Comparison of ENCODE assay signal across 8 mouse cellular contexts in the genomic region with DNA sequence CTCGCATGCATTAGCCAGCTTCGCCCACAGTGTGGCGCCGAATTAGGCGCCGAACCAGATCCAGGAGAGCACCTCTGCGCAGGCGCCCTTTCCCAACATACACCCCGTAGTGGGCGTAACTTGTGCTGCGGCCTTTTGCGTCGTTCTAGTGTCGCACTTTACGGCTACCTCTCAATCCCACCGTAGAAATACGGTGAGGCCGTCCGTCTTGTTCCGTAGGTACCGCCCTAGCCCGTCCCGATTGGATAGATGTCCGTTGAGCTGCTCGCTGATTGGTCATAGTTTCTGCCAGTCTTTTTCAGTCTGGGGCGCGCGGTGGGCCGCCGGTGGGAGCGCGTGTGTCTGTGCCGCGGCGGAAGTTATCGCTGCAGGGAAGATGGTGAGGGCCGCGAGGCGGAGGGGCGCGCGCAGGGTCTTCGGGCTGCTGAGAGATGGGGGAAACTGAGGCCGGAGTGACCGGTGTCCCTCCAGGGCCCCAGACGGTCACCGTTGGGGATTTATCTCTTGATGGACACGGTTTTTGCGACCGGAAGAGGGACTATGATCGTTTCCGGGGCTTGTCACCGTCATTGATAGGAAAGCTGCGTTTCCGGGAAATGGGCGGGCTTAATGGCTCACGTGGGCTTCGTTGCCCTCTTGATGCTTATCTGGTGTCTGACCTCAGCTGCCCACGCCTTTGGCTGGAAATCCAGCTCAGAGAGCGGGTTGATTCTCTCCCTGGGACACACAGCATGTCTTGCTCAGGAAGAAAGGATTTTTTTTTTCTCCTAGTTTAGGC. TPM values are rescaled to one million over a fixed set of nuclear protein-coding genes. Genes with fewer than 3 reads are reported as not detected.
DNase-seq lines count a peak whose midpoint lies in the region; ATAC-seq and TF ChIP-seq lines count a peak whose summit lies in the region.

TSS of gene Lsm4 (plus strand) at position 170 of the 778 bp plus-strand sequence.

- peak; percentile 93 for ATAC-seq in heart, embryonic 11.5 days (replicated peaks; ENCODE audit: insufficient number of reproducible peaks, low FRiP score, low TSS enrichment)
- ATAC-seq in kidney, embryonic 16.5 days (ENCODE audit: low FRiP score, low TSS enrichment), result peak; percentile 97

- WGBS in heart, embryonic 11.5 days (ENCODE audit: insufficient replicate concordance), result under 1% methylated on average over 60 of the region's 60 CpGs
- under 1% methylated on average over 60 of the region's 60 CpGs for WGBS in kidney, embryonic 16.5 days
- under 1% methylated on average over 60 of the region's 60 CpGs for WGBS in liver, adult 2 months

- H3K27me3 ChIP-seq in C2C12 (ENCODE audit: control insufficient read depth, insufficient read depth, insufficient read length) (no peaks in the 10 kb centered on the region), myocyte (ENCODE audit: control insufficient read depth, insufficient read depth, insufficient read length) (no peaks in the 10 kb centered on the region)
- no peaks in the 10 kb centered on the region for H3K27me3 ChIP-seq in erythroblast, embryonic 14.5 days (ENCODE audit: control insufficient read depth)
- no peaks in the 10 kb centered on the region for H3K27me3 ChIP-seq in heart, embryonic 11.5 days (ENCODE audit: control insufficient read depth, insufficient read depth, low read length)
- H3K27me3 ChIP-seq in kidney, embryonic 16.5 days (ENCODE audit: insufficient read depth, low read length), result no peaks in the 10 kb centered on the region
- H3K27me3 ChIP-seq in liver, adult 2 months (ENCODE audit: control insufficient read depth, insufficient read depth, low read length), result no peaks in the 10 kb centered on the region
- H3K27me3 ChIP-seq in splenic B cell, adult 2 months (ENCODE audit: control insufficient read depth, insufficient read depth, low read length, poor library complexity, severe bottlenecking), result no peaks in the 10 kb centered on the region

- peaks cover 13% of the 10 kb centered on the region for H3K36me3 ChIP-seq in C2C12 (ENCODE audit: control insufficient read depth, insufficient read depth)
- peaks cover 36% of the 10 kb centered on the region for H3K36me3 ChIP-seq in erythroblast, embryonic 14.5 days (ENCODE audit: control insufficient read depth)
- H3K36me3 ChIP-seq in heart, embryonic 11.5 days (ENCODE audit: control insufficient read depth, insufficient read depth, low read length), result peaks cover 2% of the 10 kb centered on the region; the same call in 1 of the 2 replicates
- peaks cover 4% of the 10 kb centered on the region for H3K36me3 ChIP-seq in kidney, embryonic 16.5 days (ENCODE audit: insufficient read depth, low read length)
- H3K36me3 ChIP-seq in liver, adult 2 months (ENCODE audit: control insufficient read depth, insufficient read depth, low read length), result no peaks in the 10 kb centered on the region
- no peaks in the 10 kb centered on the region for H3K36me3 ChIP-seq in myocyte (ENCODE audit: control insufficient read depth, insufficient read depth)
- H3K36me3 ChIP-seq in splenic B cell, adult 2 months (ENCODE audit: control insufficient read depth, insufficient read depth, low read length, poor library complexity, severe bottlenecking), result peaks cover 4% of the 10 kb centered on the region

- TF ChIP-seq POLR2A in brain, embryonic 14.5 days (IDR thresholded peaks at IDR 0.05; ENCODE audit: borderline replicate concordance, extremely low read depth, insufficient read depth, insufficient read length, poor library complexity, severe bottlenecking), result peak; percentile 66; the same call in 1 of the 2 replicates
- 0 out of 2 replicates have a peak, but pooled peaks have one; percentile 37 for TF ChIP-seq POLR2A in liver, adult 2 months (IDR thresholded peaks at IDR 0.05; ENCODE audit: extremely low read depth, insufficient read depth, low read length)
- TF ChIP-seq POLR2A in myocyte (IDR thresholded peaks at IDR 0.05; ENCODE audit: insufficient read length, low read depth), result peak; percentile 57

- H3K4me1 ChIP-seq in erythroblast, embryonic 14.5 days (ENCODE audit: control insufficient read depth), result peaks cover 61% of the 10 kb centered on the region
- peaks cover 17% of the 10 kb centered on the region for H3K4me1 ChIP-seq in heart, embryonic 11.5 days (ENCODE audit: control insufficient read depth, insufficient read depth, low read length)
- peaks cover 46% of the 10 kb centered on the region for H3K4me1 ChIP-seq in kidney, embryonic 16.5 days (ENCODE audit: insufficient read depth, low read length)
- H3K4me1 ChIP-seq in liver, adult 2 months (ENCODE audit: control insufficient read depth, insufficient read depth, low read length), result peaks cover 7% of the 10 kb centered on the region

- peak within 1 kb of the TSS; percentile 44 for H3K4me3 ChIP-seq in C2C12 (ENCODE audit: insufficient read depth, poor library complexity, severe bottlenecking)
- peak within 1 kb of the TSS; percentile 86 for H3K4me3 ChIP-seq in erythroblast, embryonic 14.5 days (replicated peaks)
- peak within 1 kb of the TSS; percentile 74 for H3K4me3 ChIP-seq in heart, embryonic 11.5 days (ENCODE audit: low read depth, low read length)
- peak within 1 kb of the TSS; percentile 61 for H3K4me3 ChIP-seq in kidney, embryonic 16.5 days (ENCODE audit: low read length)
- H3K4me3 ChIP-seq in liver, adult 2 months (ENCODE audit: insufficient read depth, low read depth, low read length), result peak within 1 kb of the TSS; percentile 66
- peak within 1 kb of the TSS; percentile 23 for H3K4me3 ChIP-seq in myocyte

- peak within 1 kb of the TSS; percentile 79 for H3ac ChIP-seq in C2C12 (ENCODE audit: control insufficient read depth, insufficient read length, low read depth)
- peak within 1 kb of the TSS; percentile 70 for H3ac ChIP-seq in myocyte (ENCODE audit: control insufficient read depth, insufficient read length)

- peak; percentile 100 for DNase-seq in brain, embryonic 14.5 days (ENCODE audit: low read depth)
- peak; percentile 98 for DNase-seq in liver, adult 2 months (ENCODE audit: extremely low read depth, low read depth, low spot score)
- peak; percentile 99 for DNase-seq in splenic B cell, adult 2 months (ENCODE audit: low read depth, low spot score)

- H3K9ac ChIP-seq in heart, embryonic 11.5 days (ENCODE audit: low read depth, low read length), result peak within 1 kb of the TSS; percentile 84
- H3K9ac ChIP-seq in kidney, embryonic 16.5 days (replicated peaks; ENCODE audit: low read length), result peak within 1 kb of the TSS; percentile 74
- peak within 1 kb of the TSS; percentile 79 for H3K9ac ChIP-seq in liver, adult 2 months (ENCODE audit: low read depth, low read length)

- peaks cover 19% of the 10 kb centered on the region for H3K79me3 ChIP-seq in C2C12 (ENCODE audit: low read depth)

- peaks cover 31% of the 10 kb centered on the region for H3K79me2 ChIP-seq in C2C12 (ENCODE audit: control insufficient read depth, insufficient read depth)
- no peaks in the 10 kb centered on the region for H3K79me2 ChIP-seq in liver, adult 2 months (ENCODE audit: control insufficient read depth, insufficient read depth, low read length)
- H3K79me2 ChIP-seq in myocyte (ENCODE audit: control insufficient read depth, insufficient read depth), result peaks cover 29% of the 10 kb centered on the region

- H3K9me3 ChIP-seq in erythroblast, embryonic 14.5 days (ENCODE audit: control insufficient read depth, low read length), result peaks cover 6% of the 10 kb centered on the region
- no peaks in the 10 kb centered on the region for H3K9me3 ChIP-seq in heart, embryonic 11.5 days (replicated peaks; ENCODE audit: control insufficient read depth, low read length)
- no peaks in the 10 kb centered on the region for H3K9me3 ChIP-seq in kidney, embryonic 16.5 days (ENCODE audit: low read length)

- H3K4me2 ChIP-seq in heart, embryonic 11.5 days, result peak within 1 kb of the TSS; percentile 79
- H3K4me2 ChIP-seq in kidney, embryonic 16.5 days (replicated peaks; ENCODE audit: low read depth, low read length), result peak within 1 kb of the TSS; percentile 72
- H3K4me2 ChIP-seq in myocyte (ENCODE audit: low read depth), result peak within 1 kb of the TSS; percentile 90

- H3K27ac ChIP-seq in heart, embryonic 11.5 days (ENCODE audit: low read depth, low read length), result peak within 1 kb of the TSS; percentile 96
- peak within 1 kb of the TSS; percentile 91 for H3K27ac ChIP-seq in kidney, embryonic 16.5 days (ENCODE audit: low read length)
- H3K27ac ChIP-seq in liver, adult 2 months (replicated peaks; ENCODE audit: insufficient read depth, low read depth, low read length), result peak within 1 kb of the TSS; percentile 92

- TF ChIP-seq CTCF in C2C12 (IDR thresholded peaks at IDR 0.05; ENCODE audit: control insufficient read depth, insufficient read depth, insufficient read length), result peak; percentile 72
- TF ChIP-seq CTCF in brain, embryonic 14.5 days (IDR thresholded peaks at IDR 0.05; ENCODE audit: borderline replicate concordance, extremely low read depth, insufficient read depth, insufficient read length), result peak; percentile 87
- TF ChIP-seq CTCF in liver, adult 2 months (IDR thresholded peaks at IDR 0.05; ENCODE audit: low read depth, low read length), result peak; percentile 93

TF ChIP-seq in C2C12, 6 proteins besides CTCF, POLR2A, EP300 and RAD21:
- peak; percentile 98 for TF ChIP-seq USF1 (IDR thresholded peaks at IDR 0.05; ENCODE audit: low read depth)
- peak; percentile 72 for TF ChIP-seq MAX (IDR thresholded peaks at IDR 0.05)
- TF ChIP-seq CEBPB (IDR thresholded peaks at IDR 0.05; ENCODE audit: low read depth), result no peak

TF ChIP-seq in myocyte, 11 proteins besides CTCF, POLR2A, EP300 and RAD21 (continues in another document):
- TF ChIP-seq POLR2AphosphoS2 (IDR thresholded peaks at IDR 0.05; ENCODE audit: insufficient read length, low read depth) (no peak), CEBPB (IDR thresholded peaks at IDR 0.05; ENCODE audit: insufficient read depth, poor library complexity, severe bottlenecking) (no peak), USF1 (IDR thresholded peaks at IDR 0.05; ENCODE audit: low read depth) (peak; percentile 98), TCF12 (IDR thresholded peaks at IDR 0.05; ENCODE audit: insufficient read depth, poor library complexity, severe bottlenecking) (no peak), REST (IDR thresholded peaks at IDR 0.05; ENCODE audit: insufficient read depth, insufficient read length) (no peak), MAX (IDR thresholded peaks at IDR 0.05; ENCODE audit: low read depth) (no peak), E2F4 (IDR thresholded peaks at IDR 0.05; ENCODE audit: insufficient read depth) (peak; percentile 77), TCF3 (IDR thresholded peaks at IDR 0.05; ENCODE audit: insufficient read length, low read depth) (no peak), MYOG (IDR thresholded peaks at IDR 0.05; ENCODE audit: control insufficient read depth in 1 of 3, insufficient read depth in 1 of 3, insufficient read length in 2 of 3, low read depth in 2 of 3) (peak in 1 of 3 experiments; percentile 5)

RNA-seq across cellular contexts. Expression of gene Lsm4, which starts in this region (rescaled TPM):
- polyA plus RNA-seq in C2C12 (2012; fragmentation: generic; extraction: Trizol), result 300 TPM
- 159 and 208 TPM in 2 replicates for polyA plus RNA-seq in brain, embryonic 14.5 days (2012; rRNA removed)
- 70.4 and 88.0 TPM in 2 replicates for polyA plus RNA-seq in erythroblast, embryonic 14.5 days (2012)
- polyA plus RNA-seq in heart, embryonic 11.5 days (2014; fragmentation: Nextera tagmentation; extraction: Ambion mirVana), result 296 and 308 TPM in 2 replicates
- 272 and 281 TPM in 2 replicates for polyA plus RNA-seq in kidney, embryonic 16.5 days (2015; fragmentation: Nextera tagmentation; extraction: Ambion mirVana)
- total RNA-seq in liver, adult 2 months (2014; rRNA removed), result 30.8 and 35.4 TPM in 2 replicates
- polyA plus RNA-seq in liver, adult 2 months (2012; rRNA removed), result 35.4 and 51.8 TPM in 2 replicates
- polyA plus RNA-seq in myocyte (2012; fragmentation: generic; extraction: Trizol), result 178 TPM

Comparison
In these comparisons a context has a peak if more than half of its experiments do, and no peak if none do; other contexts are left out.
1. Peak in every context shown above with its lines: DNase-seq, ATAC-seq, H3K4me3 ChIP-seq and H3K27ac ChIP-seq.
2. H3K4me3 ChIP-seq: peak in every context shown above with its lines; median percentile 86 in erythroblast, embryonic 14.5 days; 74 in heart, embryonic 11.5 days; 66 in liver, adult 2 months; 61 in kidney, embryonic 16.5 days; 44 in C2C12; 23 in myocyte.